Comparison of ENCODE assay signal across 10 mouse cellular contexts in the genomic region with DNA sequence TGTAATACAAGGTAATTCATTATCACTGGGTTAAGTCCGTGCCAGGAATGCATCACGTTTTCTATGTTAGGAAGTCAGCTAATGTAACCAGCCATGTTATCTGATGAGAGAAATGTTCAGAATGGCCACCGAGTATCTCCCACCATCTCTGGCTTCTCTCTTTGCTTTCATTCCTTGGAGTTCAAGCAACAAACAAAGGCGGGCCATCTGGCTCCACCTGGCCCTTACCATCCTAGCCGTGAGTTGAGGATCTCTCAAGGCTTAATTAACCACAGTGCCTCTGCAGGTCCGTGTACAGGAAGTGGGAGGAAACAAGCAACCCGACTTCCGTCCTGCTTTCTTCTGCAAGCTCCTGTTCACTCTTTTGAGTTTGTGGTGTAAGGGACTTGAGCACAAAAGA. TPM values are rescaled to one million over a fixed set of nuclear protein-coding genes. Genes with fewer than 3 reads are reported as not detected.
A peak's percentile ranks its signal among the peaks of the same experiment; 100 is the strongest.
DNase-seq lines count a peak whose midpoint lies in the region; TF ChIP-seq lines count a peak whose summit lies in the region.
"Had no signal": no experiment of that assay in that cellular context is flagged by ENCODE, and none has a peak within 500 bp of the region (broad histone marks: within the 10 kb centered on the region; RNA-seq: fewer than 3 reads in every experiment).

No protein-coding gene starts in this region.

- DNase-seq in gastrocnemius, adult 2 months: no peak
- DNase-seq in gastrocnemius, postnatal 14 days: no peak
- peak; percentile 53 to 58 for DNase-seq in spleen, postnatal 36 days (ENCODE audit: low spot score in 2 of 2)
- no peak for DNase-seq in spleen, postnatal 14 days (ENCODE audit: low spot score in 2 of 2)
- DNase-seq in liver, adult 2 months (ENCODE audit: extremely low read depth, low read depth, low spot score): no peak
- DNase-seq in thymus, postnatal 4 days: peak; percentile 58
- no peak for DNase-seq in gastrocnemius, postnatal 25 days
- DNase-seq in frontal cortex, postnatal 36 days (ENCODE audit: low spot score in 2 of 2): no peak

- intact Hi-C loops in gastrocnemius, adult 2 months (cut with DNase I): no loop called here
- intact Hi-C loops in gastrocnemius, postnatal 14 days (cut with DNase I; ENCODE audit: low total_unique reads): no loop called here

- H3K27ac ChIP-seq in gastrocnemius, adult 2 months: peak overlapping the region; percentile 88
- H3K27ac ChIP-seq in liver, adult 2 months (replicated peaks; ENCODE audit: insufficient read depth, low read depth, low read length): peak overlapping the region; percentile 82
- H3K27ac ChIP-seq: hindbrain, embryonic 12.5 days; neural tube, embryonic 13.5 days had no signal

- TF ChIP-seq POLR2A in liver, adult 2 months (IDR thresholded peaks at IDR 0.05; ENCODE audit: extremely low read depth, insufficient read depth, low read length): no peak

- no peaks in the 10 kb centered on the region for H3K27me3 ChIP-seq in liver, adult 2 months (ENCODE audit: control insufficient read depth, insufficient read depth, low read length)
- H3K27me3 ChIP-seq: hindbrain, embryonic 12.5 days; neural tube, embryonic 13.5 days had no signal

- H3K4me1 ChIP-seq in liver, adult 2 months (ENCODE audit: control insufficient read depth, insufficient read depth, low read length): peaks cover 23% of the 10 kb centered on the region

- H3K4me3 ChIP-seq in gastrocnemius, adult 2 months: peak overlapping the region; percentile 20; the same call in 1 of the 2 replicates
- no peak overlapping the region for H3K4me3 ChIP-seq in liver, adult 2 months (ENCODE audit: insufficient read depth, low read depth, low read length)
- H3K4me3 ChIP-seq: hindbrain, embryonic 12.5 days; neural tube, embryonic 13.5 days had no signal

- TF ChIP-seq CTCF in gastrocnemius, adult 2 months (IDR thresholded peaks at IDR 0.05): no peak
- TF ChIP-seq CTCF in liver, adult 2 months (IDR thresholded peaks at IDR 0.05; ENCODE audit: low read depth, low read length): no peak

- peaks cover 3% of the 10 kb centered on the region; the same call in 1 of the 2 replicates for H3K79me2 ChIP-seq in liver, adult 2 months (ENCODE audit: control insufficient read depth, insufficient read depth, low read length)

- peak overlapping the region; percentile 40; the same call in 1 of the 2 replicates for H3K9ac ChIP-seq in liver, adult 2 months (ENCODE audit: low read depth, low read length)
- H3K9ac ChIP-seq: hindbrain, embryonic 12.5 days; neural tube, embryonic 13.5 days had no signal

- WGBS in liver, adult 2 months: 55% methylated on average over 8 of the region's 8 CpGs

- no peaks in the 10 kb centered on the region for H3K36me3 ChIP-seq in liver, adult 2 months (ENCODE audit: control insufficient read depth, insufficient read depth, low read length)
- H3K36me3 ChIP-seq: hindbrain, embryonic 12.5 days; neural tube, embryonic 13.5 days had no signal

RNA-seq across cellular contexts. Expression of gene Parp16, which starts 21.8 kb away (rescaled TPM):
- total RNA-seq in gastrocnemius, adult 2 months (2021): 1 to 10 TPM; 3.6 to 3.9 TPM
- total RNA-seq in gastrocnemius, postnatal 14 days (2021): 1 to 10 TPM; 4.9 to 5.4 TPM
- total RNA-seq in liver, adult 2 months (2014; rRNA removed): 11.3 and 12.6 TPM in 2 replicates
- polyA plus RNA-seq in liver, adult 2 months (2012; rRNA removed): 11.4 and 13.6 TPM in 2 replicates
- 1 to 10 TPM; 3.8 to 5.3 TPM for total RNA-seq in gastrocnemius, postnatal 25 days (2021)

RNA-seq across cellular contexts. Expression of gene Cilp, which starts 48.0 kb away (rescaled TPM):
- total RNA-seq in gastrocnemius, adult 2 months (2021): 10 to 100 TPM; 13.0 to 35.4 TPM
- total RNA-seq in gastrocnemius, postnatal 14 days (2021): 100 to 1,000 TPM in 1 of 2 experiments, 10 to 100 TPM in 1; 63.1 to 122 TPM
- 0.18 and 0.20 TPM in 2 replicates for total RNA-seq in liver, adult 2 months (2014; rRNA removed)
- 0.12 and 0.15 TPM in 2 replicates for polyA plus RNA-seq in liver, adult 2 months (2012; rRNA removed)
- total RNA-seq in gastrocnemius, postnatal 25 days (2021): 100 to 1,000 TPM in 1 of 2 experiments, 10 to 100 TPM in 1; 28.8 to 105 TPM

Comparison
In these comparisons a context has a peak if more than half of its experiments do, and no peak if none do; other contexts are left out.
1. DNase-seq: peak in spleen, postnatal 36 days (2 of 2) and thymus, postnatal 4 days (single experiment); none in gastrocnemius, adult 2 months (single experiment), gastrocnemius, postnatal 14 days (single experiment), spleen, postnatal 14 days (0 of 2), liver, adult 2 months (single experiment), gastrocnemius, postnatal 25 days (single experiment) and frontal cortex, postnatal 36 days (0 of 2).
2. RNA of gene Cilp, which starts 48.0 kb away (total RNA-seq): 63.1 to 122 TPM in gastrocnemius, postnatal 14 days, 28.8 to 105 TPM in gastrocnemius, postnatal 25 days and 13.0 to 35.4 TPM in gastrocnemius, adult 2 months; 0.18 to 0.20 TPM in liver, adult 2 months; every median in the first group is over 10 times any median in the second.